Mouse (Mus musculus): ENCODE data around the gene C8g. TPM values are rescaled to one million over a fixed set of nuclear protein-coding genes. Genes with fewer than 3 reads are reported as not detected.

C8g gene
- total RNA-seq, 2 experiments from 2014 or later = 0.73 to 0.75 TPM

Other genes with a start within 250 kb of the C8g start
- gene Tmem203, start 246.3 kb downstream of the C8g start, total RNA-seq (2021) = 10 to 100 TPM; 12.6 to 13.2 TPM
- 1 to 10 TPM; 3.6 to 6.0 TPM for gene Tprn, start 239.1 kb downstream of the C8g start, total RNA-seq (2021)
- 10 to 100 TPM; 36.7 to 40.5 TPM for gene Ssna1, start 229.3 kb downstream of the C8g start, total RNA-seq (2021)
- 10 to 100 TPM; 38.4 to 40.7 TPM for gene Anapc2, start 229.2 kb downstream of the C8g start, total RNA-seq (2021)
- gene Tmem210, start 213.6 kb downstream of the C8g start, total RNA-seq (2021) = not detected
- not detected for gene Lrrc26, start 211.8 kb downstream of the C8g start, total RNA-seq (2021)
- not detected for gene Grin1, start 182.5 kb downstream of the C8g start, total RNA-seq (2021)
- 10 to 100 TPM; 18.0 to 20.9 TPM for gene Man1b1, start 169.4 kb downstream of the C8g start, total RNA-seq (2021)
- 1 to 10 TPM; 3.0 to 3.4 TPM for gene Dpp7, start 145.4 kb downstream of the C8g start, total RNA-seq (2021)
- gene Uap1l1, start 136.0 kb downstream of the C8g start, total RNA-seq (2021) = 1 to 10 TPM; 4.0 to 6.1 TPM
- under 1 TPM; 0.16 to 0.50 TPM for gene Sapcd2, start 129.4 kb downstream of the C8g start, total RNA-seq (2021)
- 10 to 100 TPM; 10.8 to 13.9 TPM for gene Entpd2, start 105.8 kb downstream of the C8g start, total RNA-seq (2021)
- gene Npdc1, start 102.4 kb downstream of the C8g start, total RNA-seq (2021) = 10 to 100 TPM; 25.1 to 27.7 TPM
- under 1 TPM in 1 of 2 experiments, not detected in 1; 0.34 TPM for gene Fut7, start 78.5 kb downstream of the C8g start, total RNA-seq (2021)
- 10 to 100 TPM; 31.2 to 36.2 TPM for gene Abca2, start 73.0 kb downstream of the C8g start, total RNA-seq (2021)
- gene Clic3, start 44.9 kb downstream of the C8g start, total RNA-seq (2021) = 1 to 10 TPM; 2.4 to 3.6 TPM
- gene Paxx, start 40.6 kb downstream of the C8g start, total RNA-seq (2021) = 10 to 100 TPM; 17.4 to 20.8 TPM
- 100 to 1,000 TPM; 117 to 160 TPM for gene Ptgds, start 31.7 kb downstream of the C8g start, total RNA-seq (2021)
- gene Lcn12, start 7.8 kb downstream of the C8g start, total RNA-seq (2021) = not detected
- gene Fbxw5, start 969 bp downstream of the C8g start, total RNA-seq (2021) = 10 to 100 TPM; 85.7 to 91.2 TPM
- gene Traf2, start 45.2 kb upstream of the C8g start, total RNA-seq (2021) = 10 to 100 TPM; 15.4 to 17.3 TPM
- gene Edf1, start 56.1 kb upstream of the C8g start, total RNA-seq (2021) = 100 to 1,000 TPM; 209 to 218 TPM
- 1 to 10 TPM; 1.3 to 3.2 TPM for gene Mamdc4, start 73.1 kb upstream of the C8g start, total RNA-seq (2021)
- 10 to 100 TPM; 63.0 to 70.0 TPM for gene Phpt1, start 73.5 kb upstream of the C8g start, total RNA-seq (2021)
- gene Ajm1, start 80.0 kb upstream of the C8g start, total RNA-seq (2021) = under 1 TPM; 0.08 to 0.10 TPM
- 10 to 100 TPM; 61.8 to 66.1 TPM for gene Rabl6, start 106.8 kb upstream of the C8g start, total RNA-seq (2021)
- gene Ccdc183, start 116.0 kb upstream of the C8g start, total RNA-seq (2021) = not detected
- gene Tmem141, start 120.3 kb upstream of the C8g start, total RNA-seq (2021) = 10 to 100 TPM; 27.9 to 31.6 TPM
- gene Fcna, start 126.3 kb upstream of the C8g start, total RNA-seq (2021) = 1 to 10 TPM; 4.8 to 5.8 TPM
- gene Lcn8, start 151.4 kb upstream of the C8g start, total RNA-seq (2021) = under 1 TPM; 0.73 to 0.99 TPM
- gene Lcn5, start 156.2 kb upstream of the C8g start, total RNA-seq (2021) = not detected
- not detected for gene Lcn6, start 175.1 kb upstream of the C8g start, total RNA-seq (2021)
- gene Lcn10, start 181.0 kb upstream of the C8g start, total RNA-seq (2021) = not detected
- gene Obp2a, start 198.3 kb upstream of the C8g start, total RNA-seq (2021) = not detected
- 10 to 100 TPM in 1 of 2 experiments, 1 to 10 TPM in 1; 9.7 to 13.7 TPM for gene Bmyc, start 205.0 kb upstream of the C8g start, total RNA-seq (2021)
- not detected for gene Obp2b, start 235.3 kb upstream of the C8g start, total RNA-seq (2021)

Data from heart, postnatal 25 days (tissue).